Mouse (Mus musculus) embryo, embryonic 9.5 days (tissue): ENCODE measurements around the gene Rmnd5a.

Experiments
- DNase-seq: peaks from one replicate; pipeline ENCODE4 v3.0.0-alpha.2; 2017; ENCODE audit errors: extremely low spot score

Gene Rmnd5a

DNA sequence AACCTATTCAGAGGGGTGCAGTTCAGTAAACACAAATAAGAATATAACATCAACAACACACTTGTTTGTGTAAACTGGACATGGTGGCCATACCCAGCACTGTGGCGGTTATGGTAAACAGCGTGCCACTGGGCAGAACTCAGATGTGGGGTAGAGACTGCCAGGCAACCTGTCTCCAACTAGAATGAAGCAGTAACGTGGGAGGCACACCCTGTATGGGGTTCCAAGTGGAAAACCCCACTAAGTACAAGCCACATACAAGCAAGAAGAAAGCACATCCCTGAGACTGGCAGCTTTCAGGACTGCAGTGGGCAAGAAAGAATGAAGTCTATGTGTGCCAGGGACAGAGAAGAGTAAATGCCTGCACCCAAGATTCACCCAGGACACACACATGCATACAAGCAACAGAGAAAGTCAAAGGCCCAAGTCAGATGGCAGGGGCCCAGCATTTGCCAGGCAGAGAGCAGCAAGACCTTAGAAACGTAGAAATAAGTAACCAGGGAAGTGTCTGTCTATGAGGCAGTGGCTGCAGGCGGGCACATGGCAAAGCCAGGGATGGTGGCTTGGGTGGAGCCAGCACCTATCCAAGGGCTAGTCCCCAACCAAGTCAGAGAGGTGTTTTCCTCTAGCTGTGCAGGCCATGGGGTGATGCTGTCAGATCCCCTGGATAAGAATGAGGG is 68.3 kb downstream of the Rmnd5a start:
- no peak for DNase-seq

GRCm38 (mm10) chr6:71371085-71371605 is 69.3 kb downstream of the Rmnd5a start:
- no peak for DNase-seq

DNA sequence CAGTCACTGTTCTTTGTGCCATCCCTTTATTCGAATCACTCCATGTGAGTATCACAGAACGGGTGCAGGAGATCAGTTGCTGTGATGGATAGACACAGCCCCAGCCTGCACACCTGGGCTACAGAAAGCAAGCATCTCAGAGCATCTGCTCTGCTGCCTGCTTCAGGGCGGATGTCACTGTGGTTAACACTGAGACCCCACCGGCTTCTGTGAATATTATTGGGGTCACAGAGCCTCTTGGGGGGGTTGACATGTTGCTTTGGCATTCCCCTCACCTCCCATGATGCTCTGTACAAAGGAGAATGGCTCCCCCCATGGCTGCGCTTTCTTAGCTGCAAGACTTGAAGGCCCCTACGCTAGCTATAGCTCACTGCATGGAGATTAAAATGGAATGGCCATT is 71.0 kb downstream of the Rmnd5a start:
- DNase-seq: no peak

DNA sequence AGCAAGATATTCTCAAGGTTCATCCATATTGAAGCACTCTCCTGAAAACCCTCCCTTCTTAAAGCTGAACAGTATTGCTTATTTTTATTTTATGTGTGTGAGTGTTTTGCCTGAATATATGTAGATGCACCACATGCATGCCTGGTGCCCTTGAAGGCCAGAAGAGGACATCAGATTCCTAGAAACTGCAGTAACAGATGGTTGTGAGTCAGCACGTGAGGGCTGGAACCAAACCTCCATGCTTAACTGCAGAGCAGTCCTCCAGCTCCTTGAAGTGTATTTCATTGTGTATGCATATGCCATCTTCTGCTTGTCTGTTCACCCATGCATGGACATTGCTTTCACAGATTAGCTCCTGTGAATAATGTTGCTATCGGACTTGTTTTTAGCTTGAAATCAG is 76.4 kb downstream of the Rmnd5a start:
- DNase-seq: no peak

DNA sequence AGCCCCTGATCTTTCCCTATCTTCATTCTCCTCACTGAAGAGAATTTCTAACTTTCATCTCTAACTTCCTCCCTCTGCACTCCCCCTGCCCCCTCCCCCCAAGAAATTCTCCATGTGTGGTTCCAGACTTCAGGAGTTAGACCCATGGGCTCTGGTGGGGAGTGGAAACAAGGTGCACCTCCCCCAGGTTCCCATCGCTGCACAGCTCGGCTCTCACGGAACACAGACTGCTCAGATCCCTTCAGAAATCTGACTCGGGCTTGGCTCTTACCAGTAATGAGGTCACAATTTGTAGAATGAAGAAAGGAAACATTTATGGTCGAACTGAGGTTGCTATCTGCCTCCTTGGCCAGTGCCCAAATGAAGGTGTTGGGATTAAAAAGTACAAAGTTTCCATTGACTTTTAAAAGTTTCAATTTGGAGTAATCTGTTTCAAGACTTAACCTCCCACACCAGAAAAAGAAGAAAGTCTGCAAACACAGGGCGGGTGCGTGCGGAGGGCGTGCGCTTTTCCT is 79.2 kb downstream of the Rmnd5a start:
- no peak for DNase-seq

DNA sequence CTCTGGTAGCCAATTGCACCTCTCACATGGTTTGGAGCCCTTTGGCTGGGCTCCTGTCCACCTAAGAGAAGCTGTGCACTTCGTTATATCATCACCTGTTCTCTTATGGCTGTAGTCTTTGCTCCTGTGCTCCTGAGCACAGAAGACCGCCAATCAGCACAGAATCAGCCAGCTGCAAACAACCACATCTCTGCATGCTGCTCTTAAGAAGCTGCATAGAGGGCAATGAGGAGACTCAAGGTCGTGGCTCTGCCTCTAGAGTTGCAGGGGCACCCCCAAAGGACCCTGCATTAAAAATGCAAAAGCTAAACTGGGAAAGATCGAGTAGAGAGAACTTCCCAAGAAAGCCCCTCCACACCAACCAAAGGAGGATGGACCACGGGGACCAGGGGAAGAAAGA is 79.7 kb downstream of the Rmnd5a start:
- DNase-seq: no peak

DNA sequence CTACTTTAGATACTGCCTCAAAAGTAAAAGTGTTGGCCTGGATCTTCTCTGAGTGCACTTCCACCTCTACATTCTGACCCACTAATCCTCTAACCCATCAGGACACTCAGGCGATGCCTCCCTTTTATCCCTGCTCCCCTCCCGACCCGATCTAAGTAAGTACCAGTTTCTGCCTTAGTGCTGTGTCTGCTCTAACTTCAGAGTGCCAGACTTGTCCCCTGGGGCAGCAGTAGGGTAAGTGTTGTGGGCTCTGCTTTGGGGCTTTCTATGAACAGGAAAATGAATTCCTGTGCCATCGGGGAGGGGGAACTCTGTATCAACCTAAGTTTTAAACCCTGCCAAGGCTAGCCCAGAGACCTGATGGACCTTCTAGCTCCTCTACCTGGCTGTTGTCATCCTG is 80.2 kb downstream of the Rmnd5a start:
- DNase-seq: no peak

- no peak for DNase-seq
Measured at GRCm38 (mm10) chr6:71357493-71357892, 82.9 kb downstream of the Rmnd5a start.

DNA sequence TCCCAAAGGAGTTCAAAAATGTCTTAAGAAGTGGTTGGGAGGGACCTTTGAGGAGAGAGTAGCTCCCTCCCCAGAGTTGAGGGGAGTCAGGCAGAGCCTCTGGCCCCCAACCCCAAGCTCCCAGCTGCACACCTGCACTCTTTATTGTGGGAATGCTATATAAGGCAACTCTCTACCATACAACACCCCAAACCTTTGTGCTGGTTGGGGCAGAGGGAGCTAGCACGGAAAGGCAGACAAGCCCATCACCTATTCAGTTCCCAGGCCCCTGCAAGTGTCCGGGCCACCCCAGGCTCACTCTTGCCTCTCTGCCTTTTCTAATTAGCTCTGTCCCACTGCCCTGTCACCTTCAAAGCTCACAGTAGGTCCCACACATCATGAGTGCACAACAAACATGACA is 86.7 kb downstream of the Rmnd5a start:
- no peak for DNase-seq

DNA sequence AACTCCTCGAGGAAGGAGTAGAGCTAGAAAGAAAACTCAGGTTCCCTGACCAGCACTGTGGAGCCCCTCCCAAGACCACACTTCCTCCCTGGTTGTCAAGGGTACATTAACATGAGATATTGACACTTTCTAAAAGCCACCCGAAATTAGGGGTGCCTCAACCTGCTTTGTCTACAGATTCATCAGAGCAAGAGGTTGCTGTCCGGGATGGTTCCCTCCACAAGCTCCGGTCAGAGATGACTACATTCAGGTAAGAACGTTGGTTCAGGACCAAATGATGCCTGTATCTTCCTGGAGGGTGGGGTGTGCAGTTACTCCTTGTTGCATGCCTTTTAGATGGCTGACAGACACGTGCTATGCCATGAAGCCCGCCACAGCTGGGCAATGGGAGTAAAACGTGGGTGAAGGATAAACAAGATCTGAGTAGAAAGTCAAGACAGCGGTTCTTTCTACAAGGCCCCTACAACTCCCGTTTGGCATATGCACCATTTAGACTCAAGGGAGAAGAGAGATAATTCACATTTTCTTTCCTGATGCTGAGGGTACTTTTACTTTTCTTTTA is 87.5 kb downstream of the Rmnd5a start:
- no peak for DNase-seq

- DNase-seq: no peak
Measured at GRCm38 (mm10) chr6:71352201-71352600, 88.2 kb downstream of the Rmnd5a start.

DNA sequence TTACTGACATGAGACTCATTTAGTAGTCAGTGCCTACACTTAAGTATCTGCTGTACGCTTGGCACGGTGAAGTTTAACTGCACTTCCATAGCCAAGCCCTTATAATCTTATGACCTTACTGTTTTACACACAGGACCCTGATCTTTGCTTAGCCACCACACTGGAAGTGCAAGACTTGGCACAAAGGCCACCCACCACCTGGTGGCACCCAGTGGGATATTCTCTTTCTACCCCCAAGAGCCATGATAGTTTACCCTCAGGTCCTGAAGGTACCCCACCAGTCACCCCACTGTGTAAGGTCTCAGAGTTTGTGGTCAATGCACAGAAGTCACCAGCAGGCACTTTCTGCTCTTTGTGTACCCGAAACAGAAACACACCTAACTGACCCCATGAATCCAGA is 89.2 kb downstream of the Rmnd5a start:
- no peak for DNase-seq

DNA sequence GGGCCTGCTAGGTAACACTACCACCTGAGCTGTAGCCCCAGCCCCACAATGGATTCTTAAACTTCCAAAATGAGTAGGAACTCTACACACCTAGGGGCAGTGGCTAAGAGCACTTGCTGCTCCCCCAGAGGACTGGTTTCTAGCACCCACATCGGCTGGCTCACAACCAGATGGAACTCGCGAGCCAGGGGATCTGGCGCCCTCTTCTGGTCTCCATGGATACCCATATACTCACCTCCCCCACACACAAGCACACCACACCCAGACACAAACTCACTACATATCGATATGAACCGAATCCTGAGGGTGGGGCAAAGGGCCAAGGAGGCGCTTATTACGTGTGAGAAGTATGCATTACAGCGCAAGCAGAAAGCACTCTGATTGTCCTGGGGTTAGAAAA is 92.4 kb downstream of the Rmnd5a start:
- no peak for DNase-seq

- DNase-seq: no peak
Measured at GRCm38 (mm10) chr6:71341179-71341578, 99.3 kb downstream of the Rmnd5a start.

- DNase-seq: no peak
Measured at GRCm38 (mm10) chr6:71339351-71339750, 101.1 kb downstream of the Rmnd5a start.

DNA sequence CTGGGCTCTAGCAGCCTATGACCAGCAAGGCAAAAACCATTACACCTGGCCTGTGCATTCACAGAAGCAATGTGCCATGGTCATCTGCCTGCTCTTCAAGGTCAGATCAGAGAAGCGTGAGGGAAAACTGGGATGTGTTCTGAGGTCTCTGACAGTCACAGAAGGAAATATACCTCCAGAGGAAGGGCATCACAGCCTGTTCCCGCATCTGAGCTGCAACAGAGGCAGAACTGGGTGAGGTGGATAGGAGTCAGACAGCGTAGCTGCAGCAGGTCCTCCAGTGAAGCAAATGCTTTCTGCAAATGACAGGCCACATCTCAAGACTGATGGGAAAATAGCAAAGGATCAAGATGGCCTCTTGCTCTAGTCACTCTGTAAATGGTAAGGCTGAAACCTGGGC is 101.5 kb downstream of the Rmnd5a start:
- no peak for DNase-seq
